Mouse (Mus musculus) lung, adult 18-20 months (tissue): ENCODE results near the gene Folr1.

ENCODE experiments used
- DNase-seq, 2 experiments: peaks; one replicate each; pipeline ENCODE4 v3.0.0; 2022; ENCODE audit warnings: mixed read lengths in 2 of 2

Folr1 gene

DNA sequence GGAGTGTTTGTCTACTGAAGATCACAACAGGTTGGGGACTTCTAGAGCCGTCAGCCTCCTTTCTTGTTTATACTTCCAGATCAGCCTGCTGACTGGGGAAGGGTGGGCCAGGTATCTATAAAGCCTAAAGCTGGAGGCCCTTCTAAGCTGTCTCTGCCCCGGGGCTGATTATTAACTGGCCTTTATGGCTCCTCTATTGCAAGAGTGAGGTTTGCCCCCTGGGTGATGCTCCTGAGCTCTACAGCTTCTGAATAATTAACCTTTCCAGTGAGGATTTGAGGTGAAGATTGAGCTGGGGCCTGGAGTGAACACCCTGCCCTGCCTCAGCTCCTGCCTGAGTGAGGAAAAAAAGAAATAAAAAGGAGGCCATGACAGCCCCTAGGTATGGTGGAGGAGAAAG is at the start of gene Folr1:
Gene Folr1 (minus strand): TSS at position 160 of the 400 bp plus-strand sequence.
- DNase-seq, result no peak

DNA sequence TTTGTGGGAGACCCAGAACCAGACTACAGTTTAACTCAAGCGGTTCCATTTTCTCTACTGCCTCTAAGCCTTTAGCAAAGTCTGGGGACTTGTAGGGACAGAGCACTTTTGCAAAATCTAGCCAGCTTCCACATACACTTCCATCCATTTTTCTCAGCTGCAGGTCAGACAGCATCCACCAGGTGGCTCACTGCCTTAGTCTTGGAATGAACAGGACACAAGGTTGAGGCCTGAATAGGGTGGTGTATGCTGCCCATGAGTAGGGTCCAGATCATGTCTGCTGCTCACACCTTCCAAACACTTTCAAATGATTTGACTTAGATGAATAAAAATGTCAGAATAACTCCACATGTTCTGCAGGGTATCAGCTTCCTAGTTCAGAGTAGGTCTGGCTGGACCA is 47.5 kb upstream of the Folr1 start:
- DNase-seq, result peak; percentile 54 to 56

DNA sequence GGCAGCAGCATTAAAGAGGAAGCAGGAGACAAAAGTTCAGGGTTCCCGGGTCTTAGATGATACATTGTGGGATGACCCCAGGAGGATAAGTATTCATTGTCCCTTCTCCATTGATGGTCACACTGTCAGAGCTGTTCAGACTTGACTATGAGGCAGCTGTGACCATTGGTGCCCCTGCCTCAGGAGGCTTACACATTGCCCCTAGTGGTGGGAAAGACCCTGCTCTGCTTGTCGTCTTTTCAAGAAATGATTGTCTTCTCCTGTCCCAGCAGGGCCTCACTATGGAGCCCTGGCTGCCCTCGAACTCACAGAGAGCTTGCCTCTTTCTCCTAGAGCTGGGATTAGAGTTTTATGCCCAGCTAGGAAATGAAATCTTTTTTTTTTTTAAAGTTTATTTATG is 41.4 kb upstream of the Folr1 start:
- DNase-seq, result no peak

DNA sequence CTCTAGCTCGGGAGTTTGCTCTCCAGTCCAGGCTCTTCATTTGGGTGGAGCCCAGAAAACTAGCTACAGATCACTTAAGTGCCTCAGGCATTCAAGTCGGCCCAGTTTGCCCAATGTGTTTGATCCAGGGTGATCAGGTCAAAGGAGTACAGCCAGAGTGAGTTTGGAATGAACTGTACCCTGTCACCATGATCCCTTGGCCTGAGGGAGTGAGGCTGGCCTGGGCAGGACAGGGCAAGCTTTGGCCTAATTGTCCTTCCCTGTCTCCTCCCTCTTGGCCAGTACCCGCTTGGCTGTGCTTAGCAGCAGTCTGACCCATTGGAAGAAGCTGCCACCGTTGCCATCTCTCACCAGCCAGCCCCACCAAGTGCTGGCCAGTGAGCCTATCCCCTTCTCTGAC is 39.5 kb upstream of the Folr1 start:
- DNase-seq, result no peak

DNA sequence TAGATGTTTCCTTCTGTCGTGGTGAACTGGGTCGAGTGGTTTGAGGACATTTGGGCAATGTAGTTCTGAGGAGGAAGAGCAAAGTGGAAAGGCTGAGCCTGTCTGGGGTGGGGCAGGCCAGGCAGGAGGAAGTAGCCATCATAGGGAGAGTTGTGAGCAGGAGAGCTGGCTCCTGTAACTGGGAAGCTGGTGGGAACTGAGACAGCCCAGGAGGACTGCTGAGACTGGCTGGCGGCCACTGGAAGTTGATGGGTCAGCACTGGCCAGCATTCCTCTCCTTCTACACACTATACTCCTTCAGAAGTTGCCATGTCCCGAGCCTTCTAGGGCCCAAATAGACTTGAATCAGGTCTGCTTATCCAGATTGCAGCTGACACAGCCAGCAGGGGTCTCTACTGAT is 37.8 kb upstream of the Folr1 start:
- peak; percentile 36 to 45 for DNase-seq

DNA sequence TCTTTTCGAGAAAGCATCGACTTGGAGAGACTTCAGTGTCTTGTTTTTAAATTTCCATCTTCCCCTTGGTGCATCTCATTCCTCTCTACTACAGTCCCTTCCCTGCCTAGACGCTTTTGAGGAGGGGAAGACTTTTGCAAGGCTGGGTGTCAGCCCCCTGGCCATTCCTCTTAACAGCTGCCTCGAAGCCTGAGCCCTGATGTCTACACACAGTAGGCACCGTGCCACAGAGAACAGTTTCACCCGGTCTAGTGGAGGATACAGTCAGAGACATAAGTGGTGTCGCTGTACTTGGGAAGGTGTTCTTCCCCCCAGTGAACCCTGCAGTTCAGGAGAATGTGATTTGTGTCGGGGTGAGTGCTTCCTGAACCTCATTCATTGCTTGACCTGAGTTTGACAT is 36.1 kb upstream of the Folr1 start:
- no peak for DNase-seq

DNA sequence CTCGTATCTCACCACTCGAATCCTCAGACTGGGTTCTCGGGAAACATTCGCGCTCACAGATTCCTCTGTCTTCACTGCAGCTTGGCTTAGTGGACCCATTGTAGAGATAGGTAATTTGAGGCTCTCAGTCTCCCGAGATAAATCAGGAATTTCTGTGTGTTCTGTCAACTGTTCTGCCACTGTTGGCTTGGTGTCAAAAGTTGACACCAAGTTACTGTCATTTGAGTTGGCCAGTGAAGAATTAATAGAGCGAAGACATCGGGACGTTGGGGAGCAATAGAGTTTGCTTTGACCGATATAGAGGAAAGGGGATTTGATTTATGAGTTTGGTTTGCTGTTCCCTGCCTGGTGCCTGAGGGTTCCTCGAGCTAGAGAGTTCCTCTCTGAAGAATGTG is 35.7 kb upstream of the Folr1 start, which contains the start of gene Tomt:
Gene Tomt (minus strand): TSS at position 73 of the 395 bp plus-strand sequence.
- no peak for DNase-seq

DNA sequence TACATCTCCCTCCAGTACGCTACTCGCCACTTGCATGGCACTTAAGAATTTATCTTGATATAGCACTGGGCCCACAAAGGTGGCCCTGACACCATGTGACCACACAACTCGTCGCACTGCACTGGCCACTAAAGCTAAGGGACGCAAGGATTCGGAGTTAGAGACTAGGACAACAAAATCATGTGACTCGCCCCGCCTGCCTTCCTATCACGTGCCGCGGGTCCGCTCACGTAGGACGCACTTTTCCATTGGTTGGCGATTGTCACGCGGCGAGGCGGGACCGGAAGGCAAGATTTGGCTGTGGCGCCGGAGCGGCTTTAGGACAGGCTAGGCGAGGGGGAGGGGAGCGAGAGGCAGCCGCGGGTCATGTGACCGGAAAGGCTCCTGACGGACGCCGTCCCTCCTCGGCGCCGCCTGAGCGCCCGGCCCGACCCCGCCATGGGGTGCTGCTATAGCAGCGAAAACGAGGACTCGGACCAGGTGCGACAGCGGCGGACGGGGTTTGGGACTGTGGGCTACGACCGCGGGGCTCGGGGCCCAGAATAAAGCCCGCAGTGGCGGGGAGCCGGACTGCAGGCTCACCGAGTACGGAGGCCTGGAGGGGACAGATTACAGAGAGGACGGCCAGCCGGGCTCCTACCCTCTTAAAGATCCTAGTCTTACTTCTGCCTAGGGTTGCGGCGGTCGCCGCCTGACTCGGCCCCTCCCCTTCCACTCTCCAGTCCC is 35.1 kb upstream of the Folr1 start, which contains the start of gene Lamtor1:
Gene Lamtor1 (plus strand): TSS at position 344 of the 726 bp plus-strand sequence.
- peak; percentile 100 for DNase-seq

DNA sequence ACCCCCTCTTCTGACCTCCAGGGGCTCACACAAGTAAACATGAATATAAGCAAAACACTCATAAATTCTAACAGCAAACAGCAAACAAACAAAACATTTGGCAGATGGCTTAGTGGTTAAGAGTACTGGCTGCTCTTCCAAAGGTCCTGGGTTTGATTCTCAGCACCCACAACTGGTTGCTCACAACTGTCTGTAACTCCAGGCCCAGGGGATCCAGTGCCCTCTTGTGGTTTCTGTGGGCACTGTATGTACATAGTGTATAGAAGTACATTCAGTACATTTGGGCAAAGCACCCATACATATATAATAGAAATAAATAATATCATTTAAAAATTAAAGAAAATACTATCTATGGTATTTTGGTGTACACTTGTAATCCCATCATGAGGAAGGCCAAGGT is 32.3 kb upstream of the Folr1 start:
- DNase-seq, result no peak

DNA sequence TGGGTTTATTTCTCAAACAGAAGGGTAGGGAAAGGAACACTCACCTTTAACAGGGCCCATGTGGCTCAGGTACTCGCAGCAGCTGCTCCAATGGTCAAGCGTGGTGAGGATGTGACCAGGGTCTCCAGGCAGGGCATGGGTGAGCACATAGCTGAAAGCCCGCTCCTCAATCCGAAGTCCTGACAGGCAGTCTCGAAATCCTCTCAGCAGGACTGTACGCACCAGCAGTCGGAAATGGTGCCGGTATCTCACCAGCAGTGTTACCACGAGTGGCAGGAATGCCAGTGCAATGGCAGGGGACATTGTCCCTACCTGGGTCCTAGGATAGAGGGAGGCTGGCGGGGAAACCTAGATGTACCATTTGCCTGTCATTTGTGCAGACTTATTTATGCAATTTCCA is 31.4 kb upstream of the Folr1 start:
- DNase-seq, result no peak

DNA sequence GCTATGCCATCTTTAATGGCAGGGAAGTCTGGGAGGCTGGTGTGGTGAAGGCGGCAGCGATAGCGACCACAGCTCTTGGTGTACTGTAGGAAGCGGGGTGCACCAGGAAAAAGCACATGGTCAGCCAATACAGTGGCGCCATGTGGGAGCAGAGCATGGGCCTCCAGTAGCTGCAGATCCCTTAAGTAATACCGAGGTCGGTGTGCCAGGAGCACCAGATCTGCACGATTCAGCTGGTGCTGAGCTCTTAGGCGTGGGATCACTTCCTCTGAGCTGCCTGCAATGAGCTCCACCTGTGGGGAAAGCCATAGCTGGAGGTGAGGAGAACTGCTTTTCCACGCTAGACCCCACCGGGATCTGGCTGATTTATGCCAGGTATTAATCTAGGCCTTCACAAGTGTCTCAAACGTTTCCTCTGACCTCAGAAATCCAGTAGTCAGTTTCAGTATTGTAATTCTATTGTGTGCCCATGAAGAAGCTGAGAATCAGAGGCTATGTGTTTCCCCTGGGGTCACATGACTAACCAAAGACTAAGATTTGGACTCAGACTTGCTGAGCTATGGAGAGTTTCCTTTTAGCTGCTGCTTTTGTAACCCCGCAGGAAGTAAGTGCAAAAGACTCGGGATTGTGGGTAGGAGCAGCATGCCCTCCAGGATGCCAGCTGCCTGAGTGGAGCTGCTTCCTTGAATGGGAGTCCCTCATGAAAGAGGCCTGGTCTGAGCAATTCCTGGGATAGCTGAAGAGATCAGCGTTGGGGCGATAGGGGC is 29.9 kb upstream of the Folr1 start:
- DNase-seq, result no peak

DNA sequence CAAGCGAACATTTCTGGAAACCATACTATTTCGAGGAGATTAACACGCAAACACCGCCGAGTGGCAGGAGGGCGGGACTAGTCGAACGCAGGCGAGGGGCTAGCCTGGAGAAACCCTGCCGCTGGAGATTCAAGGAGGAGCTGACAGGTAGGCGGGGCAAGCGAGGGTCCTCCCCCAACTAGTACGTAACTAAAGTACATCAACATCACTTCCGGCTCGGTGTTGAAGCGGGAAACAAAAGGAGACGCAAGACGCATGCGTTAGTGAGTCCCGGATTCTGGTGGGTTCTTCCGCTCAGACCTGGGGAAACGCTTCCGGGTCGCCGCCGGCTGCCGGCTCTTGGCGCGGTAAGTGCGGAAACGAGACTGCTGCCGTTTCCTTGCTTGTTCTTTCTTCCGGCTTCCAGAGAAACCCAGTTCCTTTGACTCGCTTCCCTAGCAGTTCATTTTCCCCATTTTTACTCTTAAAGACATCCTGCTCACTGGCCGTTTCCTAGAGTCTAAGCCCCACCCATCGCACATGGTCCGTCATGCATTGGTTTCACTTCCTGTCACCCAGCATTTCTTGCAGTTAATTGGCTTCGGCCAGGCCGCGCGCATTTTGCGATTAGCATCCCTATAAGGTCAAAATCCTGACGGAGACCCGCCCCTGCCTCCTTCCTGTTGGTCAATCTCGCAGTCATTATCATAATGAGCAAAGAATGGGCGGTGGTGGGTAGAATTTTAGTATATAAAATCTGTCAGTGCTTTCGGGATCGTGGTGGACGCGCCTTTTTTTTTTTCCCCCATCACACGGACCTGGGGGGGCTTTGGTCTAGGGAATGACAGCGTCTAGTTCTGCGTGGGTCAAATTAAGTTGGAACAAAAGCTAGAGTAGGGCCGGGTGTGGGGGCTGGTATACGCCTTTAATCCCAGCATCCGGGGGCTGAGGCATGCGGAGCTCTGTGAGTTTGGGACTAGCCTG is 25.8 kb upstream of the Folr1 start:
- peak; percentile 98 to 99 for DNase-seq

DNA sequence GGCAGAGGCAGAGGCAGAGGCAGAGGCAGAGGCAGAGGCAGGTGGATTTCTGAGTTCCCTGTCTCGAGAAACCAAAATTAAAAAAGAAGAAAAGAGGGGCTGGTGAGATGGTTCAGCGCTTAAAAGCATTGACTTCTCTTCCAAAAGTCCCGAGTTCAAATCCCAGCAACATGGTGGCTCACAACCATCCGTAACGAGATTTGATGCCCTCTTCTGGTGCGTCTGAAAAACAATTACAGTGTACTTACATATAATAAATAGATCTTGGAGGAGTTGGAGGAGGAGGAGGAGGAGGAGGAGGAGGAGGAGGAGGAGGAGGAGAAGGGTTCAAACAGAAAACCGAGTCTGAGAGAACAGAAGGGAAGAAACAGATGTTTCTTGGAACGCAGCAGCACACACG is 25.1 kb upstream of the Folr1 start:
- DNase-seq, result no peak

DNA sequence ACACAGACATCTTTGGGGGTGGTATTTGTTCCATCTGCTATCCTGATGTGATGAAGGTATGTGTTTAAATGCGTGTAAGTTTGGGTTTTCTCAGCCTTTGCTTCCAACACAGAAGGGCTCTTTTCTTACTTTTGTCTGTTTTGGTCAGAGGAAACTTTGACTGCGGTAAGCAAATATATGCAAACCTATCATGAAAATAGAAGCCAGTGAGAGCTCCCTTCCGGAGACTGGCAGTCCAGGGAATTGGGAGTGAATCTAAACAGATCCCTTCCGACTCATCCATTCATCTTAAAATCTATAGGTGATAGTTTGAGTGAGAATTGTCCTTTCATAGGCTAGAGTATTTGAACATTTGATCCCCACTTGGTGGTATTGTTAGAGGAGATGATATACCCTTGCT is 17.9 kb upstream of the Folr1 start:
- DNase-seq, result no peak

DNA sequence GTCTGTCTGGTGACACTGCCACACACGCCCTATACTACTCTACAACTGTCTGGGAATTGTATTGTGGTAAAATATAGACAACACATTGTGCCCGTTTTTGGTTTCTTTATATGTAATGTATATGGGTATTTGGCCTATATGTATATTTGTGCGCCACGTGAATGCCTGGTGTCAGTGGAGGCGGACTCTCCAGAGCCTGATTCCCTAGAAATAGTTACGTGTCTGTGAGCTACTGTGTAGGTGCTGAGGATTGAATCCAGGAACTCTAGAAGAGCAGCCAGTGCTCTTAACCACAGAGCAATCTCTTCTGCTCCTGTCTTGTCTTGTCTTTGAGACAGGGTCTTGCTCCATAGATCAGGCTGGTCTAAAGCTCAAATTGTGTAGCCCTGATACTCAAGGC is 15.7 kb upstream of the Folr1 start:
- no peak for DNase-seq

DNA sequence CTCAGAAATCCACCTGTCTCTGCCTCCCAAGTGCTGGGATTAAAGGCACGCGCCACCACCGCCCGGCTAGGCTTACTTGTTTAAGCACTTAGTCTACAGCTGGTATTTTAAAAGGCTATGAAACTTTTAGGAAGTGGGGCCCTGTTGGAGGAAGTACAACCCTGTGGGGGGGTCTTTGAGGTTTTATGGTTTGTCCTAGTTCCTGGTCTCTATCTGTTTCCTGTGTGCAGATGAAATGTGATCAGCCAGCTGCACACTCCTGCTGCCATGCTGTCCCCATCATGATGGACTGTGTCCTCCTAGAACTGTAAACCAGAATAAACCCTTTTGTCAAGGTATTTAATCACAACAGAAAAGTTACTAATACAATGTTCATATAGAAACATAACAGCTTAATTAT is 13.6 kb upstream of the Folr1 start:
- DNase-seq, result no peak

DNA sequence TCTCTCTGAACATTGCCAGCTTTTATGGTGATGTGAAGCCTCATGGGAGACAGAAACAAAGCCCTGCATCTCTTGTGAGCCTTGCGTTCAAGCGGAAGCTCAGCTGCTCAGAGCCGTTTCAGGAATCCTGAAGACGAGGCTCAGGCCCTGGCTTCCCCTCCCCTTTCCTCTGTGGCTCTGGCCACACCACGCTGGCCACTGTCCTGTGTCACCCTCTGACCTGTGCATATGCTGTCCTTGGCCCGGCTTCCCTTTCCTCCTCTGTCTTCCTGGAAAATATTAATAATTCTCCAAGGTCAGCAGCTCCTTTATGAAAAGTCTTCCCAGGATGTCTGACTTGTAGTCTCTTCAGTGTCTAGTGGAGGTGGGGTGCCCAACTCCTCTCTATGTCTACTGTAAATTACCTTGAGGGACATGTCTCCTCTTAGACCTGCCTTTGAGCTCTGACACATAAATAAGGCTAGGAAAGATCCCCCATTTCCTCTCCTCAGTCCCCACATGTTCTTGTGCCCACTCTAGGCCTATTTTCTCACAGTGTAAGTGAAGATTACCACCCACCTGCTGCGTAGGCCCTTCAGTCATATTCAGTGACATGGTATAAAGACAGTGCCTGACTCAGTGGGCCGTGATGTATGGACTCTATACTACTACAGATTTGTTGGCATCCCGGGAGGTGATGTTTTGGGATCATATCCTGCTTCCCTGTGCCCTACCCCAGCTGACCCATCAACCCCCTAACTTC is 12.0 kb upstream of the Folr1 start:
- DNase-seq, result no peak

DNA sequence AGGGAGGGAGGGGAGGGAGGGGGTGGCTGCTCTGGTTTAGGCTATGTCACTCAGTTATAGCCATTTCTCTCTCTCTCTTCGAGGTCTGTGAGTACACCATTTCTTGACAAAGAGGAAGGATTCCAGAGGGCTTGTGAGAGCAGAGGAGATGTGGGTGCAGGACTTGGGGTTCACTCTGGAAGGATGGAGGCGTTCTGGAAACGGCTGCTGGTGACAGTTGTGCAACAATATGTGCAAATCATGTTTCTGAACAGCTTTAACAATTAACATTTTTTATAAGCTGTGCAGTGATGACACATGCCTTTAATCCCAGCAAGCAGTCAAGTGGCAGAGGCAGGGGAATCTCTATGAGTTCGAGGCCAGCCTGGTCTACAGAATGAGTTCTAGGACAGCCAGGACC is 10.3 kb upstream of the Folr1 start:
- DNase-seq, result no peak

DNA sequence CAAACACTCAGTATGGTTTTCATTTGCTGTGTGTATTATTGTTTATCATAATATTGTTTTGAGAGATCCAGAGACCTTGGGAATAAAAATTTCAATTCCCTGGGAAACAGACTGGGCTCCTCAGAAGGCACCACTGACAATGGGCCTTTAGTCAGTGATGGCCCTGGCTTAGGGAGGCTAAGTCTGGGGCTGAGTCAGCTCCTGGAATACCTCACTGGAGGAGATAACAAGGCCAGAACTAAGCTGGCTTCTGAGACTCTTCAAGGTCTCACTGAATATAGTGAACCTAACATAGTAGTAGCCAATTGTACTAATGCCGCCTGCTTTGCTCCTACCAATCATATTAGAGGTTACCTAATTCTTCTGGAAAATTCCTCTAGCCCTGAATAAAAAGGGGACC is 5.4 kb upstream of the Folr1 start:
- DNase-seq, result no peak

DNA sequence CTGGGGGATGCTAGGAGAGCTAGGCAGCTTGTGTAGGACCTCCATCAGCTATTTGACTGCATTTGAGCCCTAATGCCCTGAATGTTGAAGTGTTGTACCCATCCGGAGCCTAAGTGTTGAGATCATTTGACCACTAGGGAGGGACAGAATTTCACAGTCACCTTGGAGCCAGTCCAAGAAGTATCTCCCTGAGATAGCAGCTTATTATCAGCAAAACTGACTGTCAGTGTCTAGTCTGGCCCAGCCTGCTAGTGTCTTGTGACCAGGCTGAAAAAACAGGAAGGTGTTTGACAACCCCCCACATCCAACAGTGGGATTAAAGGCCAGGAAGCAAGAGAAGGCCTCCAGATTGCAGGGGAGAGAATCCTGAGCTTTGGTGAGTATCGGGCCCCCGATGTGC is 708 bp upstream of the Folr1 start:
- DNase-seq, result no peak

DNA sequence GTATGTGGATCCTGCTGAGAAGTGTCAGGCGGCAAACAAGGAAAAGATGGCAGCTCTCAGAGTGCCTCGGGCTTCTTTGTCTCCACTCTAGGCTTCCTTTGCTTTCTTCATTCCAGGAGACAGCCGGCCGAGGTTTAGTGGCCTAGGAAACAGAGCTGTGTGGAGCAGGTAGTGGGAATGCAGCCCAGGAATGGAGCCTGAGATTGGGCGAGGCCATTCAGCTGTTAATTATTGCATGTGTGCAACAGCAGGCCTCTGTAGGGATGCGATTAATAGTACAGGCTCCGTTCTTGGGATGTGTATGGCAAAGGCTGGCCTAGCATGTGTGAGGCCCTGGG is 1.5 kb downstream of the Folr1 start:
- no peak for DNase-seq
